Mouse (Mus musculus) heart, postnatal 0 days (tissue): ENCODE results near the gene Tmem184a. TPM values are rescaled to one million over a fixed set of nuclear protein-coding genes. Genes with fewer than 3 reads are reported as not detected.
A peak's percentile ranks its signal among the peaks of the same experiment; 100 is the strongest.

Experiments
- ATAC-seq: fragments of 200-750 bp; cut with Nextera tagmentation; 2 replicates; pipeline ENCODE4 v1.8.0; 2017; ENCODE audit warnings: low read depth, moderate number of reproducible peaks, moderate library complexity; ENCODE audit not compliant: insufficient read depth
- DNase-seq: peaks from one replicate; pipeline ENCODE4 v3.0.0-alpha.2; 2016; ENCODE audit warnings: low spot score
- H3K27ac ChIP-seq: fragments of 300-500 bp; sonication (generic); 2 replicates; pipeline ENCODE4 v1.5.1; 2014; ENCODE audit warnings: low read depth, mild to moderate bottlenecking
- H3K27me3 ChIP-seq: fragments of 300-500 bp; sonication (generic); 2 replicates; pipeline ENCODE4 v1.6.1; 2014; ENCODE audit warnings: low read length, mixed read lengths; ENCODE audit not compliant: control insufficient read depth, insufficient read depth
- H3K36me3 ChIP-seq: fragments of 300-500 bp; sonication (generic); replicated peaks from 2 replicates; pipeline ENCODE4 v1.6.1; 2014; ENCODE audit warnings: low read length, mixed read lengths; ENCODE audit not compliant: control insufficient read depth, insufficient read depth
- H3K4me1 ChIP-seq: fragments of 300-500 bp; sonication (generic); 2 replicates; pipeline ENCODE4 v1.6.1; 2014; ENCODE audit warnings: antibody characterized with exemption; ENCODE audit not compliant: control insufficient read depth, insufficient read depth
- H3K4me2 ChIP-seq: fragments of 300-500 bp; sonication (generic); 2 replicates; pipeline ENCODE4 v1.6.1; 2014; ENCODE audit warnings: low read depth, mild to moderate bottlenecking, low read length, moderate library complexity
- H3K4me3 ChIP-seq: fragments of 300-500 bp; sonication (generic); 2 replicates; pipeline ENCODE4 v1.5.1; 2014; ENCODE audit warnings: low read depth, low read length
- H3K9ac ChIP-seq: fragments of 300-500 bp; sonication (generic); replicated peaks from 2 replicates; pipeline ENCODE4 v1.6.1; 2014; ENCODE audit warnings: low read depth, low read length, mixed read lengths
- H3K9me3 ChIP-seq: fragments of 300-500 bp; sonication (generic); replicated peaks from 2 replicates; pipeline ENCODE4 v1.6.1; 2016; ENCODE audit warnings: low read length; ENCODE audit not compliant: control insufficient read depth
- CTCF ChIP-seq: IDR thresholded peaks from 2 replicates; pipeline ENCODE4 v1.5.1; 2016; ENCODE audit warnings: antibody characterized with exemption, control low read depth, low read depth
- EP300 ChIP-seq: IDR thresholded peaks from 2 replicates; pipeline ENCODE4 v1.6.1; 2016; ENCODE audit warnings: antibody characterized with exemption, low read depth
- WGBS: fragments of 180-500 bp; shearing (Covaris S2); extraction: QIAGEN DNeasy Blood & Tissue Kit; methylation state at CpG from one replicate; pipeline ENCODE4 v1.1.7; 2014; 5-methylcytosine and 5-hydroxymethylcytosine counted together
- microRNA-seq: library from miRNA; unstranded; fragments of <30 nt; microRNA quantifications from one replicate; pipeline ENCODE4, GENCODE M21; 2016
- polyA plus RNA-seq: library from polyadenylated mRNA; unstranded; fragments of >200 nt; fragmentation: Nextera tagmentation; extraction: Ambion mirVana; gene quantifications from 2 replicates; pipeline ENCODE4 v1.2.1, GENCODE M21; 2015
- total RNA-seq: library from RNA; depleted of rRNA; stranded (reverse); fragments of >200 nt; gene quantifications from 2 replicates; pipeline ENCODE4 v1.2.3, GENCODE M21; 2014; ENCODE audit warnings: low replicate concordance; rRNA removed

The Tmem184a gene
- total and polyA plus RNA-seq, 2 experiments from 2014 or later, result 0.10 to 0.31 TPM

DNA sequence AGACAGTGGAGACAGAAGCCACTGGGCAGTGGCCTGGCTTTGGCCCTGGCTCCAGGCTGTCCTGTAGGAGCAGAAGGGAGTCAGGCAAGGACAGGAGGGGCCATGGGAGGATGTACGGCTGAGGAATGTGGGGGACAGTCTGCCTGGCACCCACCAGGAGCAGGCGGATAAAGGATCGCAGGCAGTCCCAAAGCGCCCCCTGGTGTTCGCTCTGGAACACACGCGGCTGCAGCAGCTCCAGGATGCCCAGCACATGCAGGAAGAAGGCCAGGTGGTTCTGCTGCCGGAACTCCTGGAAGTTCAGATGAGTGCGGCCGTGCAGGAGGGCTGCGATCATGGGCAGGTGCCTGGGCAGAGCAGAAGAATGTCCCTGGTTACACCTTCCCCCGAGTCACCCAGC, 65.0 kb downstream of the Tmem184a start:
- no peak for DNase-seq
- Histone ChIP-seq H3K27ac (no peak overlapping the region), H3K9me3 (no peaks in the 10 kb centered on the region), H3K9ac (no peak overlapping the region), H3K4me2 (no peak overlapping the region), H3K27me3 (no peaks in the 10 kb centered on the region), H3K36me3 (peaks cover 88% of the 10 kb centered on the region), H3K4me1 (no peaks in the 10 kb centered on the region), H3K4me3 (no peak overlapping the region)
- no peak for ATAC-seq
- WGBS, result 30% methylated on average over 12 of the region's 12 CpGs
- TF ChIP-seq CTCF (peak; percentile 59), EP300 (no peak)

Small RNA genes within 50 kb of the gene (microRNA-seq; reads per million reads assigned to microRNA genes)
- gene Mir7037, result not detected

Other genes with a start within 250 kb of the Tmem184a start
- 0.85 and 1.3 TPM in 2 replicates for gene Micall2, start 83.6 kb downstream of the Tmem184a start, total RNA-seq
- 1.1 and 1.2 TPM in 2 replicates for gene Micall2, start 83.6 kb downstream of the Tmem184a start, polyA plus RNA-seq
- gene Ints1, start 44.2 kb downstream of the Tmem184a start, total RNA-seq, result 61.7 and 92.0 TPM in 2 replicates
- 9.8 and 10.6 TPM in 2 replicates for gene Ints1, start 44.2 kb downstream of the Tmem184a start, polyA plus RNA-seq
- 36.8 and 41.2 TPM in 2 replicates for gene Mafk, start 28.4 kb downstream of the Tmem184a start, total RNA-seq
- gene Mafk, start 28.4 kb downstream of the Tmem184a start, polyA plus RNA-seq, result 15.6 and 16.7 TPM in 2 replicates
- gene Gm26938, start 6.5 kb upstream of the Tmem184a start, total RNA-seq, result not detected in 2 replicates
- not detected in 2 replicates for gene Gm26938, start 6.5 kb upstream of the Tmem184a start, polyA plus RNA-seq
- 20.1 and 43.2 TPM in 2 replicates for gene Psmg3, start 7.0 kb upstream of the Tmem184a start, total RNA-seq
- gene Psmg3, start 7.0 kb upstream of the Tmem184a start, polyA plus RNA-seq, result 33.9 and 34.3 TPM in 2 replicates
- 1.3 and 1.9 TPM in 2 replicates for gene Elfn1, start 88.0 kb upstream of the Tmem184a start, total RNA-seq
- 0.07 and 0.10 TPM in 2 replicates for gene Elfn1, start 88.0 kb upstream of the Tmem184a start, polyA plus RNA-seq